Mouse (Mus musculus) intestine, postnatal 0 days (tissue): ENCODE results near the gene Ctsd. TPM values are rescaled to one million over a fixed set of nuclear protein-coding genes. Genes with fewer than 3 reads are reported as not detected.
A peak's percentile ranks its signal among the peaks of the same experiment; 100 is the strongest.

Source experiments
- ATAC-seq: fragments of 200-750 bp; cut with Nextera tagmentation; 2 replicates; pipeline ENCODE4 v1.8.0; 2017; ENCODE audit warnings: mild to moderate bottlenecking, moderate TSS enrichment, moderate library complexity
- H3K27ac ChIP-seq: fragments of 300-500 bp; sonication (generic); 2 replicates; pipeline ENCODE4 v1.5.1; 2014; ENCODE audit warnings: mild to moderate bottlenecking, low read depth, low read length, moderate library complexity
- H3K27me3 ChIP-seq: fragments of 300-500 bp; sonication (generic); replicated peaks from 2 replicates; pipeline ENCODE4 v1.6.1; 2014; ENCODE audit warnings: low read length, mixed read lengths; ENCODE audit not compliant: control insufficient read depth, insufficient read depth
- H3K36me3 ChIP-seq: fragments of 300-500 bp; sonication (generic); 2 replicates; pipeline ENCODE4 v1.6.1; 2014; ENCODE audit warnings: mild to moderate bottlenecking, moderate library complexity; ENCODE audit not compliant: control insufficient read depth, insufficient read depth
- H3K4me1 ChIP-seq: fragments of 300-500 bp; sonication (generic); replicated peaks from 2 replicates; pipeline ENCODE4 v1.6.1; 2014; ENCODE audit warnings: antibody characterized with exemption, low read length, mixed read lengths; ENCODE audit not compliant: control insufficient read depth, insufficient read depth
- H3K4me2 ChIP-seq: fragments of 300-500 bp; sonication (generic); replicated peaks from 2 replicates; pipeline ENCODE4 v1.6.1; 2014; ENCODE audit warnings: low read depth, mild to moderate bottlenecking, moderate library complexity
- H3K4me3 ChIP-seq: fragments of 300-500 bp; sonication (generic); 2 replicates; pipeline ENCODE4 v1.5.1; 2014; ENCODE audit warnings: low read depth, low read length
- H3K9ac ChIP-seq: fragments of 300-500 bp; sonication (generic); 2 replicates; pipeline ENCODE4 v1.6.1; 2014; ENCODE audit warnings: mild to moderate bottlenecking, low read depth, low read length
- H3K9me3 ChIP-seq: fragments of 300-500 bp; sonication (generic); 2 replicates; pipeline ENCODE4 v1.6.1; 2016; ENCODE audit warnings: mixed run types; ENCODE audit not compliant: control insufficient read depth
- CTCF ChIP-seq: sonication (generic); IDR thresholded peaks from 2 replicates; pipeline ENCODE4 v1.5.1; 2016; ENCODE audit warnings: low read depth, mild to moderate bottlenecking, control low read depth, antibody characterized with exemption, moderate library complexity
- WGBS: fragments of 180-500 bp; shearing (Covaris S2); extraction: QIAGEN DNeasy Blood & Tissue Kit; methylation state at CpG from one replicate; pipeline ENCODE4 v1.1.7; 2014; 5-methylcytosine and 5-hydroxymethylcytosine counted together
- polyA plus RNA-seq: library from polyadenylated mRNA; unstranded; fragments of >200 nt; fragmentation: Nextera tagmentation; extraction: Ambion mirVana; gene quantifications from 2 replicates; pipeline ENCODE4 v1.2.1, GENCODE M21; 2015

Gene Ctsd
- polyA plus RNA-seq, 1 experiment from 2014 or later: 496 TPM

GRCm38 (mm10) chr7:142430160-142430678 is 42.4 kb upstream of the Ctsd start:
- Histone ChIP-seq H3K4me3 (no peak overlapping the region), H3K27ac (no peak overlapping the region), H3K4me2 (no peak overlapping the region), H3K4me1 (peaks cover 5% of the 10 kb centered on the region), H3K9me3 (no peaks in the 10 kb centered on the region), H3K27me3 (no peaks in the 10 kb centered on the region), H3K36me3 (no peaks in the 10 kb centered on the region), H3K9ac (no peak overlapping the region)
- no peak for ATAC-seq
- no peak for TF ChIP-seq CTCF
- 49% methylated on average over 12 of the region's 12 CpGs for WGBS

- no peak for ATAC-seq
- Histone ChIP-seq H3K4me3 (no peak overlapping the region), H3K27me3 (no peaks in the 10 kb centered on the region), H3K36me3 (no peaks in the 10 kb centered on the region), H3K4me2 (no peak overlapping the region), H3K9ac (no peak overlapping the region), H3K4me1 (no peaks in the 10 kb centered on the region), H3K27ac (no peak overlapping the region), H3K9me3 (no peaks in the 10 kb centered on the region)
- 36% methylated on average over 7 of the region's 7 CpGs for WGBS
- TF ChIP-seq CTCF: peak; percentile 68
Measured at GRCm38 (mm10) chr7:142428213-142428612, 40.4 kb upstream of the Ctsd start.

- Histone ChIP-seq H3K36me3 (no peaks in the 10 kb centered on the region), H3K27me3 (no peaks in the 10 kb centered on the region), H3K4me1 (no peaks in the 10 kb centered on the region), H3K4me2 (no peak overlapping the region), H3K9ac (no peak overlapping the region), H3K27ac (no peak overlapping the region), H3K9me3 (no peaks in the 10 kb centered on the region), H3K4me3 (no peak overlapping the region)
- peak; percentile 70 for TF ChIP-seq CTCF
- no peak for ATAC-seq
- 62% methylated on average over 11 of the region's 11 CpGs for WGBS
Measured at GRCm38 (mm10) chr7:142425641-142426213, 37.9 kb upstream of the Ctsd start.

DNA sequence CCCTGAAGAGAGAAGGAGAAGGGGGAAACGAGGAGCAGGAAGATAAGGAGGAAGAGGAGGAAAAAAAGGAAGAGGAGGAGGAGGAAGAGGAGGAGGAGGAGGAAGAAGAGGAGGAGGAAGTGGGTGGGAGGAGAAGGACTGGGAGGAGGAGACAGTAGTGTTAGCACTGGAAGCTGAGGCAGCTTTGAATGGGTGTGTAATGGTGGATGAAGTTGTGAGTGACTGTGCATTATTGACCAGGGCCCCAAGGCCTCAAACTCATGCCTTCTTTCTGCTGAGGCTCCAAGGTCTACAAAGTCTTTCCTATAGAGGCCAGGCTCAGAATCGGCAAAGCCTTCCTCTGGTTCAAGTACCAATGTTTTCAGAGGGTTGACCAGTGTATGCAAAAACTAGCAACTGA is 34.0 kb upstream of the Ctsd start:
- H3K9me3 ChIP-seq: no peaks in the 10 kb centered on the region
- no peak overlapping the region for H3K27ac ChIP-seq
- WGBS: 60% methylated on average over 2 of the region's 2 CpGs
- no peak for TF ChIP-seq CTCF
- ATAC-seq: no peak
- H3K4me1 ChIP-seq: no peaks in the 10 kb centered on the region
- no peaks in the 10 kb centered on the region for H3K27me3 ChIP-seq
- H3K4me2 ChIP-seq: no peak overlapping the region
- no peak overlapping the region for H3K4me3 ChIP-seq
- no peaks in the 10 kb centered on the region for H3K36me3 ChIP-seq
- no peak overlapping the region for H3K9ac ChIP-seq

DNA sequence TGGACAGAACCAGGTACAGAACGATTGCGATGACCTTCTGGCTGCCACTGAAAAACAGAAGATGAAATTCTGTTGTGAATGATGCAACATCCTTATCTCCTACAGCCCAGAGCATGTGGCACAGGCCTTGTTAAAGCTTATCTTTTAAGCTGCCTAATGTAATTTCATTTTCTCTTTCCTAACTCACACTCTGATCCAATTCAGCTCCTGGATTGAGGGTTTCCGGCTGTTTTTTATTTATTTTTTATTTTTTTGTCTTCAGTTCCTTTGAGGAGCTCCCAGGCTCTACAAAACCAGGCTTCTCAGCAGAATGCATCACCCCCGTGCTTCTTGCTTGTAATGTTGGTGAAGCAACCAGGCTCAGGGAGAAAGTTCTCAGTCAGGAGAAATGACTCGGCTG is 32.0 kb upstream of the Ctsd start:
- Histone ChIP-seq H3K4me2 (no peak overlapping the region), H3K36me3 (no peaks in the 10 kb centered on the region), H3K4me3 (no peak overlapping the region), H3K4me1 (no peaks in the 10 kb centered on the region), H3K9me3 (no peaks in the 10 kb centered on the region), H3K27ac (no peak overlapping the region), H3K9ac (no peak overlapping the region), H3K27me3 (no peaks in the 10 kb centered on the region)
- no peak for ATAC-seq
- TF ChIP-seq CTCF: no peak
- WGBS: 50% methylated on average over 5 of the region's 5 CpGs

- ATAC-seq: no peak
- no peaks in the 10 kb centered on the region for H3K9me3 ChIP-seq
- H3K27me3 ChIP-seq: no peaks in the 10 kb centered on the region
- H3K4me1 ChIP-seq: no peaks in the 10 kb centered on the region
- H3K4me2 ChIP-seq: no peak overlapping the region
- H3K36me3 ChIP-seq: no peaks in the 10 kb centered on the region
- WGBS: 89% methylated on average over 8 of the region's 8 CpGs
- H3K9ac ChIP-seq: no peak overlapping the region
- H3K4me3 ChIP-seq: no peak overlapping the region
- H3K27ac ChIP-seq: no peak overlapping the region
- no peak for TF ChIP-seq CTCF
Measured at GRCm38 (mm10) chr7:142418679-142419078, 30.8 kb upstream of the Ctsd start.
